Mouse (Mus musculus) heart, embryonic 11.5 days (tissue): ENCODE results near the gene Gm11541. TPM values are rescaled to one million over a fixed set of nuclear protein-coding genes. Genes with fewer than 3 reads are reported as not detected.

ENCODE experiments used
- ATAC-seq: fragments of 200-750 bp; cut with Nextera tagmentation; replicated peaks from 2 replicates; pipeline ENCODE4 v1.8.0; 2017; ENCODE audit warnings: moderate library complexity; ENCODE audit not compliant: insufficient number of reproducible peaks, low FRiP score, low TSS enrichment
- H3K27ac ChIP-seq: fragments of 300-500 bp; sonication (generic); 2 replicates; pipeline ENCODE4 v1.5.1; 2014; ENCODE audit warnings: mild to moderate bottlenecking, low read depth, low read length
- H3K27me3 ChIP-seq: fragments of 300-500 bp; sonication (generic); 2 replicates; pipeline ENCODE4 v1.6.1; 2014; ENCODE audit warnings: mild to moderate bottlenecking, low read length, mixed read lengths; ENCODE audit not compliant: control insufficient read depth, insufficient read depth
- H3K36me3 ChIP-seq: fragments of 300-500 bp; sonication (generic); 2 replicates; pipeline ENCODE4 v1.6.1; 2014; ENCODE audit warnings: mild to moderate bottlenecking, low read length, moderate library complexity, mixed read lengths; ENCODE audit not compliant: control insufficient read depth, insufficient read depth
- H3K4me1 ChIP-seq: fragments of 300-500 bp; sonication (generic); 2 replicates; pipeline ENCODE4 v1.6.1; 2014; ENCODE audit warnings: low read length; ENCODE audit not compliant: control insufficient read depth, insufficient read depth
- H3K4me2 ChIP-seq: fragments of 300-500 bp; sonication (generic); 2 replicates; pipeline ENCODE4 v1.6.1; 2014; ENCODE audit warnings: mild to moderate bottlenecking, moderate library complexity
- H3K4me3 ChIP-seq: fragments of 300-500 bp; sonication (generic); 2 replicates; pipeline ENCODE4 v1.5.1; 2014; ENCODE audit warnings: low read depth, low read length
- H3K9ac ChIP-seq: fragments of 300-500 bp; sonication (generic); 2 replicates; pipeline ENCODE4 v1.6.1; 2014; ENCODE audit warnings: mild to moderate bottlenecking, low read depth, low read length, moderate library complexity
- H3K9me3 ChIP-seq: fragments of 300-500 bp; sonication (generic); replicated peaks from 2 replicates; pipeline ENCODE4 v1.6.1; 2016; ENCODE audit warnings: low read length; ENCODE audit not compliant: control insufficient read depth
- WGBS: fragments of 180-500 bp; shearing (Covaris S2); extraction: QIAGEN DNeasy Blood & Tissue Kit; methylation state at CpG from one replicate; pipeline ENCODE4 v1.1.7; 2014; ENCODE audit not compliant: insufficient replicate concordance; 5-methylcytosine and 5-hydroxymethylcytosine counted together
- polyA plus RNA-seq: library from polyadenylated mRNA; unstranded; fragments of >200 nt; fragmentation: Nextera tagmentation; extraction: Ambion mirVana; gene quantifications from 2 replicates; pipeline ENCODE4 v1.2.1, GENCODE M21; 2014

Gm11541 gene
- polyA plus RNA-seq, 1 experiment from 2014 or later, result not detected

DNA sequence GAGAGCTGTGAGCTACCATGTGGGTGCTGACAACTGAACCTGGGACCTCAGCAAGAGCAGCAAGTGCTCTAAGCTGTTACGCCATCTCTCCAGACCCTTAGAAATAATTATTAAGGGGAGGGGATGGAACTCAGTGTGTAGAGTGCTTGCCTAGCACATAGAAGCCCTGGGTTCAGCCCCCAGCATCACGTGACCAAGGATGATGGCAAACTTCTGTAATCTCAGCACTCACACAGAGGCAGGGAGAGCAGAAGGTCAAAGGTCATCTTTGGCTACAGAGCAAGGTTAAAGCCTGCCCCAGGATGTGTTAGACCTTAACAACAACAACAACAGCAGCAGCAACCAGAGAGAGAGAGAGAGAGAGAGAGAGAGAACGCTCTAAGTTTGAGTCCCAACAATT lies 24.2 kb upstream of the Gm11541 start:
- Histone ChIP-seq H3K36me3 (no peaks in the 10 kb centered on the region), H3K4me3 (no peak overlapping the region), H3K4me2 (no peak overlapping the region), H3K9ac (no peak overlapping the region), H3K27ac (no peak overlapping the region), H3K9me3 (no peaks in the 10 kb centered on the region), H3K27me3 (no peaks in the 10 kb centered on the region), H3K4me1 (no peaks in the 10 kb centered on the region)
- no peak for ATAC-seq
- WGBS, result 66% methylated on average over 3 of the region's 3 CpGs

DNA sequence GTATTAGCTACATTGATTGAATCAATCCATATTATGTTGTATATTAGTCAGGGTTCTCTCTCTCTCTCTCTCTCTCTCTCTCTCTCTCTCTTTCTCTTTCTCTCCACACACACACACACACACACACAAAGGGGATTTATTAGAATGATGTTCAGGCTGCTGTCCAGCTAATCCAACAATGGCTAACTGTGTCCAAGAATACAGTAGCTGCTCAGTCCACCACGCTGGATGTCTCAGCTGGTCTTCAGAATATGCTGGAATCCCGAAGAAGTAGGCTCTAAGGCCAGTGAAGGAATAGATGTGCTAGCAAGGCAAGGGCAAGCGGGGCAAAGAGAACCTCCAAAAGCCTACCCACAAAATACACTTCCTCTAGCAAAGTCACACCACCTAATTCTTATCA lies 23.0 kb upstream of the Gm11541 start:
- Histone ChIP-seq H3K4me2 (no peak overlapping the region), H3K4me3 (no peak overlapping the region), H3K4me1 (no peaks in the 10 kb centered on the region), H3K9me3 (no peaks in the 10 kb centered on the region), H3K27ac (no peak overlapping the region), H3K27me3 (no peaks in the 10 kb centered on the region), H3K36me3 (no peaks in the 10 kb centered on the region), H3K9ac (no peak overlapping the region)
- 86% methylated on average over 3 of the region's 3 CpGs for WGBS
- ATAC-seq, result no peak

DNA sequence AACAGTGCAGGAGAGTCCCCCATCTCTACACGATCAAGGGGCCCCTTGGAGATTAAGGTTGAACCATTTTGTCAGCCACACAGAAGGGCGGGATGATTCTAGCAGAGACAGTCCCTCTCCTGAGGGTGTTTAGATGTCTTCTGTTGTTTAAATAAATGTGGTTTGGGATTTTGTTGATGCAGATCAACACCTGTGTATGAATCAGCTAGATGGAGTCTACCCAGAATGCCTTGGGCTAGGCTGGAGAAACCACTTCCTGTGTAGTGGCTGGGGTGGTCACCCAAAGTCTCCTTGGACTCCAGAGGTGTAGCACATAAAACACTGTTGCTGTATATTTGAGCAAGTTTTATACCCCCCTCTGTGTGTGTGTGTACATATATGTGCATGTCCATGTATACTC lies 14.9 kb upstream of the Gm11541 start:
- Histone ChIP-seq H3K36me3 (no peaks in the 10 kb centered on the region), H3K4me1 (no peaks in the 10 kb centered on the region), H3K27ac (no peak overlapping the region), H3K27me3 (peaks cover 2% of the 10 kb centered on the region; the same call in 1 of the 2 replicates), H3K9me3 (no peaks in the 10 kb centered on the region), H3K9ac (no peak overlapping the region), H3K4me3 (no peak overlapping the region), H3K4me2 (no peak overlapping the region)
- no peak for ATAC-seq
- 69% methylated on average over 2 of the region's 2 CpGs for WGBS

DNA sequence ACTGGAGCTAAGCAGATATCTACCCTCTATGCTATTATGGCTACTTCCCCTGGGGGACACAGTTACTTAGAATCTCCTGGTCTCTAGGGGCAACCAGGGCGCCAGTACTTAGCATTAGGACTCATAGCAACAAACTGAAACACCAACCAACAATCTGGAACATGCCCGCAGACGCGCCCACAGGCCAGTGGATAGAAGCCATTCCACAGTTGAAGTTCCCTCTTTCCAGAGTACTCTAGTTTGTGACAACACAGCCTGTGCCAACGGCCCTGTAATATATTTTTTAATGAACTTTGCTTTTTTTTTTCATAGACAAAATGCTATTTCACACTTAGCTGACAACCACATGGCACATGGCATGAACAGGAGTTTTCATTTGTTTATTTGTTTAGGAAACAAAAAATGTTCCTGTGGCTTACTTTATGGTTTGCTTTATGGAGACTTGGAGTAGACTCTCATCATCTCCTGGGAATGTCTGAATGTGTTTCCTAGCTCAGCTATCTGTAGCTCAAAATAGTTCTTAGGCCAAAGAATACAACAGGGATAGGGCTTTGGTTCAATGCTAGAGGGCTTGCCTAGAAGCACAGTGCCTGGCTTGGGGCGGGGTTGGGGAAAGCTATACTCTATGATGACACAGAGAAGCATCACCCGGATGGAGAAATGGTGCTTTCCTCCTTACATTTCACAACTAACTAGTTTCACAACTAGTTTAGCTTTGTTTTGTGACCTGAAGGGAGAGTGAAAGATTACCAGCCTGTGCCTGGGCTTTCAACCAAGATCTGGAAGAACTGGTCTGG lies 14.0 kb upstream of the Gm11541 start:
- no peak overlapping the region for H3K27ac ChIP-seq
- no peaks in the 10 kb centered on the region for H3K36me3 ChIP-seq
- H3K27me3 ChIP-seq, result peaks cover 10% of the 10 kb centered on the region
- H3K9me3 ChIP-seq, result no peaks in the 10 kb centered on the region
- H3K4me3 ChIP-seq, result no peak overlapping the region
- WGBS, result 89% methylated on average over 7 of the region's 7 CpGs
- no peak overlapping the region for H3K9ac ChIP-seq
- H3K4me2 ChIP-seq, result no peak overlapping the region
- ATAC-seq, result no peak
- no peaks in the 10 kb centered on the region for H3K4me1 ChIP-seq

DNA sequence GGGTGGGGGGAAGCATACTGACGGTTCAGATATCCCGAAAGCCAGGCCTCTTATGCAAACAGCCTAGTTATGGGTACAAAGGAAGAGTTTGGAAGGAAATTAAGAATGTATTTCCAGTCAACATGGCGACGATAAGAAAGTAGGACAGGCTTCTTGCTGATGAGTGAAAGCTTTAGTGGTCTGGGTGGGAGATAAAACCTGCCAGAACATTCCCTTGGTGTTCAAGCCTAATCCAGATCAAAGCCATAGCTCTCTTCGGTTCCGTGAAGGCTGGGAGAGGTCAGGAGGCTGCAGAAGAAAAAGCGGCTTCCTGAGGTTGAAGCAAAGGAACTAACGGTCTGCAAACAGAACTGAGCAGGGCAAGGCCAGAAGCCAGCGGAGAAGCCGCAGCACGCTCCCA lies 12.9 kb upstream of the Gm11541 start:
- Histone ChIP-seq H3K9ac (no peak overlapping the region), H3K36me3 (no peaks in the 10 kb centered on the region), H3K4me1 (no peaks in the 10 kb centered on the region), H3K27ac (no peak overlapping the region), H3K4me2 (no peak overlapping the region), H3K9me3 (no peaks in the 10 kb centered on the region), H3K4me3 (no peak overlapping the region), H3K27me3 (peaks cover 13% of the 10 kb centered on the region)
- no peak for ATAC-seq
- WGBS, result 33% methylated on average over 11 of the region's 11 CpGs

DNA sequence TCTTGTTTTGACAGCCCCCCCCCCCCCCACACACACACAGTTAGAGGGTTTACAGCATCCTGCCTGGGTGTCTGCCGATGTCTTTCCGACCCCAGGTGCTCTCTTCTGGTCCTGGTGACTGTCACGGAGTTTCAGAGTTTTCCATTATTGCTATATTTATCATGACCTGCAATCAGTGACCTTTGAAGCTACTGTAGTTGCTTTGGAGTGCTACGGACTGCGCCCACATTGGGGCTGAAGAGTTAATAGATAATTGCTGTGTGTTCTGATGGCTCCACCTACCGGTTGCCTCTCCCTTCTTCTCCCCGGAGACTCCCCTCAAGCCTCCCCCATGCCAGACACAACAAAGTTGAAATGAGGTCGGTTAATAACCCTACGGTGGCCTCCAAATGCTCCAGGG lies 12.5 kb upstream of the Gm11541 start:
- Histone ChIP-seq H3K27me3 (peaks cover 13% of the 10 kb centered on the region), H3K4me2 (peak overlapping the region; percentile 29), H3K4me3 (no peak overlapping the region), H3K27ac (no peak overlapping the region), H3K4me1 (no peaks in the 10 kb centered on the region), H3K36me3 (no peaks in the 10 kb centered on the region), H3K9ac (no peak overlapping the region), H3K9me3 (no peaks in the 10 kb centered on the region)
- WGBS, result 8% methylated on average over 9 of the region's 9 CpGs
- no peak for ATAC-seq

DNA sequence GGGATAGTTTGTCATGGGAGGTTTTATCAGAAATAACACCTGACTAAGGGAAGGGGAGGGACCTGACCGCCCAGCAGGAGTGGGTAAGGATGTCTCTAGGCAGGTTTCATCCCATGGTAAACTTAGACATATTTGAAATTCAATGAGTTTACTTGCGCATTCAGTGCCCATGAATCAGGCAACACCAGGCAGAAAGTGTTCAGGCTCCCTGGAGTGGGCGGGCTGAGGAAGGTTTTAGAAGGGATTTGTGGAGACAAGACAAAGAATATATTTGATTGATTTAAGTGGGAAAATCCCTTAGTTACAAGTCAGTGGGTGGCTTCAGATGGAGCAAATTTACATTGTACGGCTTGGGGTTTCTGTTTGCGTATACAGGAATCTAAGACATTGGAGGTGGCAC lies 11.3 kb upstream of the Gm11541 start:
- Histone ChIP-seq H3K36me3 (no peaks in the 10 kb centered on the region), H3K4me3 (no peak overlapping the region), H3K4me1 (no peaks in the 10 kb centered on the region), H3K9ac (no peak overlapping the region), H3K27me3 (peaks cover 13% of the 10 kb centered on the region), H3K4me2 (no peak overlapping the region), H3K27ac (no peak overlapping the region), H3K9me3 (no peaks in the 10 kb centered on the region)
- 80% methylated on average over 5 of the region's 5 CpGs for WGBS
- ATAC-seq, result no peak

DNA sequence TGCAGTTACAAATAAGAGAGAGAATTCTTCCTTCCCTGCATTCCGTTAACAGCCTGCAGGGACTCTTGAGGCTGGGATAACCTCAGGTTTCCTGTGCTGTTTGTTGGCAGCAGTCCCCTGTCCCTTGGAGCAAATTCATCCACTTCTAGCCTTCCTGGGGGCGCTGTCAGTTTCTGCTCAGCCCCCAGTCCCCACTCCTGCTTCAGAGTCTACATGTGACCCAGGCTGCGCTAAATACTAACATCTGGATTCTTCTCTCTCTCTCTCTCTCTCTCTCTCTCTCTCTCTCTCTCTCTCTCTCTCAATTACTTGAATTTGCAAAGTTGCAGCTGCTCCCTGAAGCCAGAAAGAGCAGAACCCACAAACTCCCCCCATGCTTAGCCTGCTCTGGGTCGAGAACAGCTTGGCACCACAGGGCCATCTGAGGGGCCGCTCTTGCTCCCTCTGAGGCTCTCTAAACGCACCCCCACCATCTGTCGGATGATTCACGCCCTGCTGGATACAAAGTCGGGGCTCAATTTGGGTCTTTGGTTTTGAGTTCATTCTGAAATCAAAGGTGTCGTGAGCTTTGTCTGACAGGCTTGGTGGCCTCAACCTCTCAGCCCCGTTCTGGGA lies 9.1 kb upstream of the Gm11541 start:
- Histone ChIP-seq H3K4me2 (no peak overlapping the region), H3K27me3 (peaks cover 13% of the 10 kb centered on the region), H3K4me3 (no peak overlapping the region), H3K9ac (no peak overlapping the region), H3K4me1 (no peaks in the 10 kb centered on the region), H3K27ac (no peak overlapping the region), H3K9me3 (no peaks in the 10 kb centered on the region), H3K36me3 (no peaks in the 10 kb centered on the region)
- WGBS, result 21% methylated on average over 11 of the region's 11 CpGs
- no peak for ATAC-seq

DNA sequence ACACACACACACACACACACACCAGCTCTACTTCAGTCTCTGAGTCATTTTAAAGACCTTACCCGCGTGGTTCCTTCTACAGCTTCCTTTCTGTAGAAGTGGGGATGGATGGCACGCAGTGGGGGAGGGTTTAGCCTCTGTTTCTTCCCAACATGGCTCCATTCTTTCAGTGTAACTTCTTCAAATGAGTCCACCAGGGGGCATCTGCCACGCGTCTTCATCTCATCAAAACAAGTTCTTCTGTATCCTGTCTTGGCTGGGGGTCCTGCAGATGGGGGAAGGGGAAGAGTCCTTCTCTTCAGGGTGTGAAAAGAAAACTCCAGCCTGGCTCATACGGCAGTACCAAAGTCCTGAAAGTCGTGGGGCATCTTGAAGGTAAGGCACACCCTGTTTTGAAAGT lies 279 bp downstream of the Gm11541 start:
- Histone ChIP-seq H3K9ac (no peak overlapping the region), H3K27ac (no peak overlapping the region), H3K4me2 (no peak overlapping the region), H3K36me3 (no peaks in the 10 kb centered on the region), H3K27me3 (peaks cover 3% of the 10 kb centered on the region; the same call in 1 of the 2 replicates), H3K4me1 (peaks cover 3% of the 10 kb centered on the region; the same call in 1 of the 2 replicates), H3K9me3 (no peaks in the 10 kb centered on the region), H3K4me3 (no peak overlapping the region)
- ATAC-seq, result no peak
- 41% methylated on average over 7 of the region's 7 CpGs for WGBS
